In the genomic region with DNA sequence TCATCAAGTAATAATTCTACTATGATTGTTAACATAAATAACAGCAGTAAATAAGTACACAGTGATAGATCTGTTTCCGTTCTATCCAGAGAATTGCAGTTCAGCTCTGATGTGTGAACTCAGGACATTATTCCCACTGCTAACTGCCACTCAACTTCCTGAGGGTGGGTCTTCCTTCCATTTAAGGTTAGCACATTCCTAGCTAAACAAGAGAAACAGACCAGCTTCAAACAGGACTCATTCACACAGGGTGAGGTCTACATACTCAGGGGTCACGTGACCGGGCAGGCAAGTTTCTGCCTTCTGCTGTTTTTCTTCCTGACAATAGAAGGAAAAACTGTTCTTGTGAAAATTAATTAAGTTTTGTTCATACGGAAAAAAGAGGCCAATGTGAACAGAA, we compare ENCODE assay signal across 21 mouse cellular contexts.
DNase-seq lines count a peak whose midpoint lies in the region; ATAC-seq and TF ChIP-seq lines count a peak whose summit lies in the region.
"Had no signal": no experiment of that assay in that cellular context is flagged by ENCODE, and none has a peak within 500 bp of the region (broad histone marks: within the 10 kb centered on the region; RNA-seq: fewer than 3 reads in every experiment).

No protein-coding gene starts in this region.

- 28% methylated on average over 4 of the region's 4 CpGs for WGBS in limb, embryonic 14.5 days

- no peaks in the 10 kb centered on the region for H3K36me3 ChIP-seq in limb, embryonic 14.5 days (ENCODE audit: control insufficient read depth, insufficient read depth, low read length)
- H3K36me3 ChIP-seq: embryonic facial prominence, embryonic 12.5 days; G1E; midbrain, embryonic 15.5 days; neural tube, embryonic 15.5 days had no signal

- ATAC-seq in limb, embryonic 14.5 days (ENCODE audit: low FRiP score, low read depth): no peak
- ATAC-seq: intestine, postnatal 0 days had no signal

- no peaks in the 10 kb centered on the region for H3K27me3 ChIP-seq in limb, embryonic 14.5 days (ENCODE audit: control insufficient read depth, insufficient read depth, low read length)
- H3K27me3 ChIP-seq: embryonic facial prominence, embryonic 12.5 days; midbrain, embryonic 15.5 days had no signal

- no peak for TF ChIP-seq CTCF in gastrocnemius, adult 2 months (IDR thresholded peaks at IDR 0.05)

- H3K4me2 ChIP-seq in limb, embryonic 14.5 days (replicated peaks; ENCODE audit: low read depth, low read length, severe bottlenecking): peak overlapping the region; percentile 33; the same call in 1 of the 2 replicates
- H3K4me2 ChIP-seq: embryonic facial prominence, embryonic 12.5 days; midbrain, embryonic 15.5 days had no signal

- H3K27ac ChIP-seq in gastrocnemius, adult 2 months: peak overlapping the region; percentile 69
- no peak overlapping the region for H3K27ac ChIP-seq in limb, embryonic 14.5 days (replicated peaks; ENCODE audit: low read depth, low read length)
- H3K27ac ChIP-seq: embryonic facial prominence, embryonic 12.5 days; hindbrain, postnatal 0 days; kidney, postnatal 0 days; midbrain, embryonic 15.5 days; neural tube, embryonic 15.5 days had no signal

- no peak for TF ChIP-seq POLR2A in limb, embryonic 14.5 days (IDR thresholded peaks at IDR 0.05; ENCODE audit: borderline replicate concordance, extremely low read depth, insufficient read depth, insufficient read length)

- peaks cover 46% of the 10 kb centered on the region for H3K4me1 ChIP-seq in limb, embryonic 14.5 days (ENCODE audit: control insufficient read depth, insufficient read depth, low read length)

- intact Hi-C loops in gastrocnemius, adult 2 months (cut with DNase I): loop anchor here (1.0 to 5.0 kb wide), 3 partner anchors 125 to 580 kb away; partner anchors contain the start of gene Tax1bp1

- no peaks in the 10 kb centered on the region for H3K9me3 ChIP-seq in limb, embryonic 14.5 days (ENCODE audit: control insufficient read depth, low read length)
- H3K9me3 ChIP-seq: embryonic facial prominence, embryonic 12.5 days; midbrain, embryonic 15.5 days; neural tube, embryonic 15.5 days had no signal

- H3K9ac ChIP-seq in limb, embryonic 14.5 days (ENCODE audit: low read depth, low read length, severe bottlenecking): no peak overlapping the region
- H3K9ac ChIP-seq: embryonic facial prominence, embryonic 12.5 days; forebrain, postnatal 0 days; midbrain, embryonic 15.5 days; neural tube, embryonic 15.5 days had no signal

- H3K4me3 ChIP-seq in gastrocnemius, adult 2 months: no peak overlapping the region
- H3K4me3 ChIP-seq in limb, embryonic 14.5 days (replicated peaks; ENCODE audit: low read length): no peak overlapping the region
- H3K4me3 ChIP-seq: embryonic facial prominence, embryonic 12.5 days; midbrain, embryonic 15.5 days; neural tube, embryonic 15.5 days had no signal

- DNase-seq in gastrocnemius, adult 2 months: no peak
- no peak for DNase-seq in gastrocnemius, postnatal 25 days
- peak; percentile 13 for DNase-seq in lung, postnatal 14 days
- no peak for DNase-seq in lung, postnatal 4 days
- peak; percentile 35 for DNase-seq in forelimb bud, embryonic 11.5 days (ENCODE audit: low read depth, low spot score)
- DNase-seq in limb, embryonic 14.5 days (ENCODE audit: low spot score): no peak
- no peak for DNase-seq in adrenal gland, postnatal 14 days
- no peak for DNase-seq in neural tube, embryonic 10.5 days (ENCODE audit: extremely low spot score, low spot score)
- DNase-seq: adrenal gland, postnatal 36 days; cerebellum, postnatal 10 days; forebrain, postnatal 0 days; lung, postnatal 10 days; thymus, adult 2 months; thymus, postnatal 4 days had no signal

Comparison
In these comparisons a context has a peak if more than half of its experiments do, and no peak if none do; other contexts are left out.
1. DNase-seq: peak in lung, postnatal 14 days (single experiment) and forelimb bud, embryonic 11.5 days (single experiment); none in gastrocnemius, adult 2 months (single experiment), gastrocnemius, postnatal 25 days (single experiment), lung, postnatal 4 days (0 of 2), limb, embryonic 14.5 days (single experiment), adrenal gland, postnatal 14 days (single experiment) and neural tube, embryonic 10.5 days (single experiment).